Mouse (Mus musculus) bone marrow macrophage, adult 2 months (primary cell): Measurements from ENCODE around the gene Ccdc187. TPM values are rescaled to one million over a fixed set of nuclear protein-coding genes. Genes with fewer than 3 reads are reported as not detected.
A peak's percentile ranks its signal among the peaks of the same experiment; 100 is the strongest.

Experiments used
- H3K27ac ChIP-seq: 2 replicates; pipeline ENCODE4 v1.5.1; 2012; ENCODE audit warnings: low read depth, low read length; ENCODE audit not compliant: insufficient read depth
- H3K4me1 ChIP-seq: 2 replicates; pipeline ENCODE4 v1.6.1; 2012; ENCODE audit warnings: low read length; ENCODE audit not compliant: control insufficient read depth, insufficient read depth
- H3K4me3 ChIP-seq: 2 replicates; pipeline ENCODE4 v1.5.1; 2012; ENCODE audit warnings: mild to moderate bottlenecking, low read length, moderate library complexity; ENCODE audit not compliant: insufficient read depth
- CTCF ChIP-seq: IDR thresholded peaks from 2 replicates; pipeline ENCODE4 v1.5.1; 2012; ENCODE audit warnings: low read depth, mild to moderate bottlenecking, low read length, moderate library complexity
- POLR2A ChIP-seq: IDR thresholded peaks from 2 replicates; pipeline ENCODE4 v1.6.1; 2012; ENCODE audit warnings: mild to moderate bottlenecking, low read depth, low read length, borderline replicate concordance
- polyA plus RNA-seq: library from polyadenylated mRNA; stranded (reverse); fragments of >200 nt; gene quantifications from 2 replicates; pipeline ENCODE4 v1.2.4, GENCODE M21; 2012; ENCODE audit not compliant: missing spikeins, insufficient read depth, insufficient read length

Gene Ccdc187
- polyA plus RNA-seq, 1 experiment, result not detected

GRCm38 (mm10) chr2:26290133-26290532 lies 4.2 kb downstream of the Ccdc187 start:
- Histone ChIP-seq H3K4me3 (no peak overlapping the region), H3K4me1 (peaks cover 8% of the 10 kb centered on the region; the same call in 1 of the 2 replicates), H3K27ac (no peak overlapping the region)
- no peak for TF ChIP-seq CTCF
- TF ChIP-seq POLR2A, result no peak

GRCm38 (mm10) chr2:26286391-26286790 lies 8.0 kb downstream of the Ccdc187 start:
- Histone ChIP-seq H3K27ac (no peak overlapping the region), H3K4me3 (no peak overlapping the region), H3K4me1 (peaks cover 13% of the 10 kb centered on the region)
- no peak for TF ChIP-seq POLR2A
- no peak for TF ChIP-seq CTCF

GRCm38 (mm10) chr2:26285804-26286203 lies 8.6 kb downstream of the Ccdc187 start:
- H3K27ac ChIP-seq, result no peak overlapping the region
- TF ChIP-seq POLR2A (no peak), CTCF (no peak)
- peaks cover 13% of the 10 kb centered on the region for H3K4me1 ChIP-seq
- H3K4me3 ChIP-seq, result no peak overlapping the region

GRCm38 (mm10) chr2:26280594-26280993 lies 13.8 kb downstream of the Ccdc187 start:
- Histone ChIP-seq H3K27ac (no peak overlapping the region), H3K4me3 (no peak overlapping the region), H3K4me1 (peaks cover 6% of the 10 kb centered on the region)
- TF ChIP-seq CTCF, result no peak

GRCm38 (mm10) chr2:26279712-26280111 lies 14.6 kb downstream of the Ccdc187 start:
- no peak overlapping the region for H3K4me3 ChIP-seq
- H3K4me1 ChIP-seq, result peaks cover 6% of the 10 kb centered on the region
- no peak overlapping the region for H3K27ac ChIP-seq
- TF ChIP-seq CTCF (no peak), POLR2A (no peak)

GRCm38 (mm10) chr2:26273611-26274010 lies 20.7 kb downstream of the Ccdc187 start:
- no peak for TF ChIP-seq POLR2A
- TF ChIP-seq CTCF, result peak; percentile 83
- H3K27ac ChIP-seq, result no peak overlapping the region
- no peak overlapping the region for H3K4me3 ChIP-seq
- H3K4me1 ChIP-seq, result no peaks in the 10 kb centered on the region

- TF ChIP-seq POLR2A (no peak), CTCF (no peak)
- H3K4me3 ChIP-seq, result no peak overlapping the region
- no peak overlapping the region for H3K27ac ChIP-seq
- no peaks in the 10 kb centered on the region for H3K4me1 ChIP-seq
Observed at GRCm38 (mm10) chr2:26268216-26268615, 26.1 kb downstream of the Ccdc187 start.

GRCm38 (mm10) chr2:26266066-26266742 lies 28.2 kb downstream of the Ccdc187 start:
- TF ChIP-seq POLR2A (no peak), CTCF (no peak)
- no peaks in the 10 kb centered on the region for H3K4me1 ChIP-seq
- no peak overlapping the region for H3K4me3 ChIP-seq
- no peak overlapping the region for H3K27ac ChIP-seq

- TF ChIP-seq POLR2A (no peak), CTCF (no peak)
- H3K27ac ChIP-seq, result no peak overlapping the region
- H3K4me3 ChIP-seq, result no peak overlapping the region
- H3K4me1 ChIP-seq, result no peaks in the 10 kb centered on the region
Observed at GRCm38 (mm10) chr2:26265095-26265494, 29.3 kb downstream of the Ccdc187 start.

- H3K27ac ChIP-seq, result no peak overlapping the region
- H3K4me1 ChIP-seq, result no peaks in the 10 kb centered on the region
- no peak overlapping the region for H3K4me3 ChIP-seq
- TF ChIP-seq POLR2A (no peak), CTCF (no peak)
Observed at GRCm38 (mm10) chr2:26264646-26265045, 29.7 kb downstream of the Ccdc187 start.
